Mouse (Mus musculus): ENCODE results near the gene Lhfpl2. TPM values are rescaled to one million over a fixed set of nuclear protein-coding genes. Genes with fewer than 3 reads are reported as not detected.

The Lhfpl2 gene
- total and polyA plus RNA-seq, 3 experiments: not detected

GRCm38 (mm10) chr13:94134646-94135045, 77.0 kb downstream of the Lhfpl2 start:
- DNase-seq (ENCODE audit: extremely low read depth): no peak
- Histone ChIP-seq H3K9ac (ENCODE audit: insufficient read depth, low read depth) (no peak overlapping the region), H3K36me3 (replicated peaks in 1 of 2; ENCODE audit: control insufficient read depth in 1 of 2, insufficient read depth in 1 of 2, low read length in 1 of 2) (no peaks in the 10 kb centered on the region), H3K79me2 (replicated peaks; ENCODE audit: control insufficient read depth, extremely low read depth, insufficient read depth, poor library complexity, severe bottlenecking) (no peaks in the 10 kb centered on the region), H3K27me3 (replicated peaks) (no peaks in the 10 kb centered on the region), H3K4me1 (ENCODE audit: control insufficient read depth in 1 of 2, insufficient read depth in 2 of 2) (peaks cover 3 to 21% of the 10 kb centered on the region in 2 experiments; a peak in 2 of 4 replicates), H3K4me2 (ENCODE audit: insufficient read depth, low read depth, poor library complexity, severe bottlenecking) (no peak overlapping the region), H3K9me3 (replicated peaks; ENCODE audit: low read length) (no peaks in the 10 kb centered on the region), H3K27ac (ENCODE audit: insufficient read depth, low read depth) (no peak overlapping the region), H3K4me3 (replicated peaks in 1 of 3; ENCODE audit: low read depth in 2 of 3, low read length in 2 of 3, poor library complexity in 1 of 3) (no peak overlapping the region)
- dilution Hi-C loops (cut with MboI; ENCODE audit: extremely low pct_ligation_motif_present, extremely low pct_unique_long_range_greater_than_20kb, low sequenced_read_pairs) (no loop called here), in situ Hi-C loops (cut with MboI; ENCODE audit: low pct_ligation_motif_present, low pct_unique_long_range_greater_than_20kb, low sequenced_read_pairs) (loop anchor here (25.0 kb wide), 1 partner anchor 347 kb away; no protein-coding TSS in a partner anchor)
- TF ChIP-seq CHD2 (IDR thresholded peaks at IDR 0.05; ENCODE audit: low read length) (no peak), BHLHE40 (IDR thresholded peaks at IDR 0.05; ENCODE audit: low read depth, low read length) (no peak), ZC3H11A (IDR thresholded peaks at IDR 0.05; ENCODE audit: low read depth, low read length) (no peak), RCOR1 (conservative IDR thresholded peaks at IDR 0.05; ENCODE audit: low read depth, low read length) (no peak), PAX5 (IDR thresholded peaks at IDR 0.05; ENCODE audit: low read length) (no peak)

GRCm38 (mm10) chr13:94135180-94135579, 77.6 kb downstream of the Lhfpl2 start:
- Histone ChIP-seq H3K4me3 (replicated peaks in 1 of 3; ENCODE audit: low read depth in 2 of 3, low read length in 2 of 3, poor library complexity in 1 of 3) (no peak overlapping the region), H3K27ac (ENCODE audit: insufficient read depth, low read depth) (no peak overlapping the region), H3K4me1 (ENCODE audit: control insufficient read depth in 1 of 2, insufficient read depth in 2 of 2) (peaks cover 3 to 21% of the 10 kb centered on the region in 2 experiments; a peak in 2 of 4 replicates), H3K27me3 (replicated peaks) (no peaks in the 10 kb centered on the region), H3K9ac (ENCODE audit: insufficient read depth, low read depth) (no peak overlapping the region), H3K4me2 (ENCODE audit: insufficient read depth, low read depth, poor library complexity, severe bottlenecking) (no peak overlapping the region), H3K79me2 (replicated peaks; ENCODE audit: control insufficient read depth, extremely low read depth, insufficient read depth, poor library complexity, severe bottlenecking) (no peaks in the 10 kb centered on the region), H3K36me3 (replicated peaks in 1 of 2; ENCODE audit: control insufficient read depth in 1 of 2, insufficient read depth in 1 of 2, low read length in 1 of 2) (no peaks in the 10 kb centered on the region), H3K9me3 (replicated peaks; ENCODE audit: low read length) (no peaks in the 10 kb centered on the region)
- dilution Hi-C loops (cut with MboI; ENCODE audit: extremely low pct_ligation_motif_present, extremely low pct_unique_long_range_greater_than_20kb, low sequenced_read_pairs) (no loop called here), in situ Hi-C loops (cut with MboI; ENCODE audit: low pct_ligation_motif_present, low pct_unique_long_range_greater_than_20kb, low sequenced_read_pairs) (loop anchor here (25.0 kb wide), 1 partner anchor 348 kb away; no protein-coding TSS in a partner anchor)
- TF ChIP-seq ETS1 (conservative IDR thresholded peaks at IDR 0.05; ENCODE audit: low read depth, low read length) (no peak), POLR2AphosphoS2 (IDR thresholded peaks at IDR 0.05; ENCODE audit: low read depth, low read length) (no peak), E2F4 (IDR thresholded peaks at IDR 0.05; ENCODE audit: insufficient replicate concordance, low read depth, low read length) (no peak), RCOR1 (conservative IDR thresholded peaks at IDR 0.05; ENCODE audit: low read depth, low read length) (no peak), JUND (conservative IDR thresholded peaks at IDR 0.05; ENCODE audit: low read depth, low read length) (no peak), CHD1 (IDR thresholded peaks at IDR 0.05; ENCODE audit: low read depth, low read length) (no peak), BHLHE40 (IDR thresholded peaks at IDR 0.05; ENCODE audit: low read depth, low read length) (no peak), SMC3 (IDR thresholded peaks at IDR 0.05; ENCODE audit: low read depth, low read length) (no peak), POLR2A (IDR thresholded peaks at IDR 0.05; ENCODE audit: low read depth, low read length) (no peak), USF2 (conservative IDR thresholded peaks at IDR 0.05; ENCODE audit: low read depth, low read length) (no peak), ELF1 (IDR thresholded peaks at IDR 0.05; ENCODE audit: low read depth, low read length) (no peak), CTCF (conservative IDR thresholded peaks at IDR 0.05 in 1 of 2, IDR thresholded peaks at IDR 0.05 in 1 of 2; ENCODE audit: low read depth in 2 of 2, low read length in 2 of 2) (no peak), JUN (IDR thresholded peaks at IDR 0.05; ENCODE audit: insufficient read depth, low read depth, low read length) (no peak), IRF4 (IDR thresholded peaks at IDR 0.05; ENCODE audit: low read depth, low read length) (no peak), KAT2A (IDR thresholded peaks at IDR 0.05; ENCODE audit: insufficient replicate concordance, low read length) (no peak), CHD2 (IDR thresholded peaks at IDR 0.05; ENCODE audit: low read length) (no peak)
- no peak for DNase-seq (ENCODE audit: extremely low read depth)
